Mouse (Mus musculus): Measurements from ENCODE around the gene Rnft2.

DNA sequence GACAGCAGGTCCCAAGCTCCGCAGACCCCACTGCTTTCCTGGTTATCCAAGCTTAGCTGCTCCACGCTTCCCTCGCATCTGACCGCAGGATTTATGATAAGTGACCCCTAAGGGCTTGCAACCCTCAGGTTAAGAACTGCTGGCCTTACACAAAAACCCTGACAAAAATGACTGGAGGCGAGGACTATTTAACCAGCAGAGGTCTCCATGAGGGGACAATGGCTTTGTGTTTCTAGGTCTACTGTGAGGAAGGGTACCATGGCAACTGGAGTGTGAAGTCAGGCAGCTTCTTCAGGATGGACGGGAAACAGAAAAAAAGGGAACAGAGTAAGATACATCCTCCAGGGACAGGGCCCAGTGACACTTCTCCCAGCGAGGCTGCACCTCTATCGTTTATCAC is 39.1 kb downstream of the Rnft2 start:
- no peak for TF ChIP-seq CTCF (IDR thresholded peaks at IDR 0.05; ENCODE audit: borderline replicate concordance, control insufficient read depth, extremely low read depth, insufficient read depth, low read length, poor library complexity)
- no peak for TF ChIP-seq POLR2A (IDR thresholded peaks at IDR 0.05; ENCODE audit: control insufficient read depth, extremely low read depth, insufficient read depth, low read length, poor library complexity)
